Mouse (Mus musculus) cerebellum, postnatal 10 days (tissue): ENCODE data around the gene Pcgf5.
"Not testable (repeated sequence)": the region's sequence is repeated elsewhere in the genome, so short reads cannot be mapped to it uniquely, and the experiment has no call there.

Experiments
- DNase-seq, 2 experiments: peaks; one replicate each; pipeline ENCODE4 v3.0.0; 2021; ENCODE audit warnings: mixed read lengths in 2 of 2

The Pcgf5 gene

DNA sequence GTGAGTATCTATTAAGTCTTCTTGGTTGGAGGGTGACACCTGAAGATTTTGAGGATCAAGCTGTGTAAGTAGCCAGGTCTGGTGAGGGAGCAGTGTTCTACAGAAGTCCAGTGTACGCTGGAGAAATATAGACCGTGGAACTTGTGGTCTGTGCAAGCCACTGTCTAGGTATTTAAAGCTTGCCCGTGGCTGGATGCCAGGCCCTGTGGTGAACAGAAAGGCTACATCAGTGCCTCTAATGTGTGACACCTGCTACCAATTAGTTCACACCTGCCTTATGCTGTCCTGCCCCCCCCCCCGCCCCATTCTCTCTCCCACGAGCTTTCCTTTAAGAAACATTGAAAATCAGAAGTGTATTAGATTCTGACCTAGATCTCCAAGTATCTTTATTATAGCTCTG lies 40.4 kb downstream of the Pcgf5 start:
- DNase-seq = peak; percentile 94

GRCm38 (mm10) chr19:36390714-36391113 lies 42.6 kb downstream of the Pcgf5 start:
- DNase-seq = no peak

GRCm38 (mm10) chr19:36398500-36398899 lies 50.4 kb downstream of the Pcgf5 start:
- DNase-seq = no peak

- DNase-seq = no peak
These were observed 60.4 kb downstream of the Pcgf5 start for GRCm38 (mm10) chr19:36408352-36409100.

GRCm38 (mm10) chr19:36409280-36409860 lies 61.3 kb downstream of the Pcgf5 start:
- DNase-seq = peak; percentile 95 to 97

GRCm38 (mm10) chr19:36409861-36410392 lies 61.8 kb downstream of the Pcgf5 start:
- peak in 1 of 2 experiments; percentile 52 for DNase-seq

DNA sequence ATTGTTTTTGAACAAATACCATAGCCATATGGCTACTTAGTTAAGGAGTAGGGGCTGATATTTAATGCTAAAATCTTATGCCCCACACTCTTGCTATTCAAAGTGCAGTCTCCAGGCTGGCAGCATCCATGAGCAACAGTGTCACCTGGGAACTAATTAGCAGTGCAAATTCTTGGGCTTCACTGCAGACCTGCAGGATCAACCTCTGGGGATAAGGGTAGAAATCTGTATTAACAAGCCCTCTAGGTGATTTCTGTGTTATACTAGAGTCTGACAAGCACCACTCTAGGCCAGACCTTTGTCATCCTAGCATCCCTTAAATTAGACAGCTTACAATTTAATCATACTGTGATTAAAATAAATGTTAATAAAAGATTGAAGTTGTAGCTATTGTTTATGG lies 71.8 kb downstream of the Pcgf5 start:
- no peak for DNase-seq

GRCm38 (mm10) chr19:36427195-36427876 lies 79.2 kb downstream of the Pcgf5 start:
- no peak for DNase-seq

- no peak for DNase-seq
These were observed 80.0 kb downstream of the Pcgf5 start for GRCm38 (mm10) chr19:36428116-36428515.

- DNase-seq = no peak
These were observed 81.2 kb downstream of the Pcgf5 start for GRCm38 (mm10) chr19:36429354-36429753.

DNA sequence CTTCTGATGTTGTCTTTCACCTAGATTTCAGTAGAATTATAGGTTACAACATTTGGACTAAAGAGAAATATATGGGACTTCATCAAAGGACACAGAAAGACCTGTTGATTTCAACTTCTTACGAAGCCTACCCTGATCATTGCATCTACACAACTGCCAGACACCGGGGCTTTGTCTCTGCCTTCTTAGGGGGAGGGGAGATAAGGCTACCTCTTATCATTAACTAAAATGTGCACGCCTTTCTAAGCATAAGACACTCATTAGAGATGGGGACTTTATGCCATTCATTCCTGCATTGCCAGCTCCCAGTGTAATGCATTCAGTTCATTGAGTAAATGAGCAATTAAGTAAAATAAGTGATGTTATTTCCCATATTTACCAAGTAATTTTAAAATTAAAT lies 85.1 kb downstream of the Pcgf5 start:
- DNase-seq = no peak

GRCm38 (mm10) chr19:36439894-36440714 lies 92.0 kb downstream of the Pcgf5 start:
- DNase-seq = peak; percentile 78 to 85

GRCm38 (mm10) chr19:36450997-36451608 lies 103.0 kb downstream of the Pcgf5 start:
- no peak for DNase-seq

DNA sequence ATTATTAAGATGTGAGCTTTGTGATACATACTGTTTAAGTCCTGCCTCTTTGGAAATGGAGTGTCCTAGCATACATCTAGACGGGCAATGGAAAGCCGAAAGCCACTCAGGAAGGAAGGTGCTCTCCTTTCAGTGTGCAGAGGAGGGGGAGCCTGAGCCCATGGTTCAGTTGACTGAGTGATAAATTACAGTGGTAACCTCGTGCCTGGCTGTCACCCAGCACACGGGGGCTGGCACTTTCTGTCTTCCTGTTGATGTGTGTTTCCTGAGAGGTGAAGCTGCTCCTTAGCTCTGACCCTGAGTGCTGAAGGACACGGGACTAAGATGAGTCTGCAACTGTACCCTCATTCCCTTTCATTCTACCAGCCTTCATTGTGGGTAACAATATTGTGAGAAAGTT lies 103.6 kb downstream of the Pcgf5 start:
- no peak for DNase-seq

- DNase-seq = not testable (repeated sequence)
These were observed 104.1 kb downstream of the Pcgf5 start for GRCm38 (mm10) chr19:36452210-36452609.

DNA sequence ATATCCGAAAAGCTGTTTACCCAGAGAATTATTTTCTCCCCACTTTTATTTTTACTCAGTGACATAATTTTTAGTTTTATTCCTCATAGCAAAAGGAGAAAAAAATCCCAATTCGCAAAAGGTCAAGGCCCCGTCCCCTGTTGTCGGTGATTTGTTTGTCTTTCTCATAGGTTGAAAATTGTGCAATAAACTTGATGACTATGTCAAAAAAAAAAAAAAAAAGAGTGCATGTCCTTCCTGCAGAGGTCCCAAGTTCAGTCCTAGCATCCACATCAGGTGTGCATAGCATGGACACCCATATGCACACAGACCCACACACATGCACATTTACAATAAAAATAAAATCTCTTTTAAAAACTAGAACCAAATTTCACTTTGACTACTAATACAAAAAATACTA lies 105.3 kb downstream of the Pcgf5 start:
- no peak for DNase-seq

DNA sequence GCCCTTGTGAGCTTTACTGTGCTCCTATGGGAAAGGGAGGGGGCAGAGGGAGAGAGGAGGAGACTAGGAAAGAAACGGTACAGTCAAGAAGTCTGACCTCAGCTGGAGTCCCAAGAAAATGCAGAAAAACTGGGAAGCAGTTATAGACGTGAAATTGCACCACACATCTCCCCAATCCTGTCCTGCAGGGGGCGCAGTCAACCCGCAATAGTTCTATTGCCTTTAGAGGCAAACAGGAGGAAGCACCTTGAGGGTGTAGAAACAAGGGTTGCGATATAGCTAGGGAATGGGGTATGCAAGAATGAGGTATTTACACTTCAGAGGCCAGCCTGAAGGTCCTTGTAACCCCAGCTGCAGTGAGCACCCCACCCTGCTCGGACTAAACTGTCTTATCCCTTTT lies 122.0 kb downstream of the Pcgf5 start:
- peak; percentile 88 to 90 for DNase-seq

GRCm38 (mm10) chr19:36471325-36471724 lies 123.2 kb downstream of the Pcgf5 start:
- DNase-seq = no peak

DNA sequence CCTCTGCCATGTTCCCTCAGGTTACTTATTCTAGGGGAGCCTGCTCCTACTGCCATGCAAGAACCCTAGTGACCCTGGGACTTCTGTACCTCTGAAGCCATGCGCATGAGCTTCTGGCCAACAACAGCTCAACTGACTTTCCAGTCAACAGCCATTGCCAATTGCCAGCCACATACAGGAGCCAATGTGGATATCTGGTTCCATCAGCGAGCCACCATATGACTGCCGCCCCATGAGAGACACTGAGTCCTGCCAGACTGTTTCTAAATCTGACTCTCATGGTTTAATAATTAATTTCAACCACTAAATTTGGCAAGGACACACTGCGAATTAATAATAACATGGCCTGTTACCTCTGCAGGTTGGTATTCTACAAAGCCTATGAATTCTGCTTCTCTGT lies 128.5 kb downstream of the Pcgf5 start:
- peak; percentile 30 to 39 for DNase-seq

DNA sequence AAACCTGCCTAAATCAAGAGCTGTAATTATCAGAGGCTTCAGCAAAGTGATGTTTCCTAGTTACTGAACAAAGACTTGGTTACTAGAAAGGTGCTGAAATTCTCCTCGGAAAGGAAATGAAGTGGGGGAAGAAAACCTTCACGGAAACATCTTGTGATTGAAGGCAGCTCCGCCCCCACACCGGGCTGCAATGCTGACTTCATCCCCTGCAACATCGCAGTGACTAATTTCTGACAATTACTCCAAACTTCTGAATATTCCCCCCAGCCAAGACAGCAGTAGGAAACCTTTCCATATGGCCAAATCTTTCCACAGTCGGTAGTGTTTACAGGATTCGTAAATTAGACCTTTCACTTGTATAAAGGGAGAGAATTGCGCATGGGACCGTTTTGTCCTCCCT lies 129.0 kb downstream of the Pcgf5 start:
- peak in 1 of 2 experiments; percentile 17 for DNase-seq

GRCm38 (mm10) chr19:36477684-36478083 lies 129.6 kb downstream of the Pcgf5 start:
- DNase-seq = peak; percentile 20 to 26

GRCm38 (mm10) chr19:36490911-36491310 lies 142.8 kb downstream of the Pcgf5 start:
- peak; percentile 46 to 48 for DNase-seq
